Mouse (Mus musculus) liver, embryonic 12.5 days (tissue): Measurements from ENCODE around the gene Serpinh1. TPM values are rescaled to one million over a fixed set of nuclear protein-coding genes. Genes with fewer than 3 reads are reported as not detected.

ENCODE experiments used
- polyA plus RNA-seq: library from polyadenylated mRNA; unstranded; fragments of >200 nt; fragmentation: Nextera tagmentation; extraction: Ambion mirVana; gene quantifications from 2 replicates; pipeline ENCODE4 v1.2.1, GENCODE M21; 2016

The Serpinh1 gene
- polyA plus RNA-seq, 1 experiment from 2014 or later, result 249 TPM

Other genes starting within 250 kb of the Serpinh1 start
- gene Uvrag, start 212.1 kb downstream of the Serpinh1 start, polyA plus RNA-seq, result 13.5 and 15.1 TPM in 2 replicates
- 57.5 and 59.3 TPM in 2 replicates for gene Dgat2, start 170.5 kb downstream of the Serpinh1 start, polyA plus RNA-seq
- 28.8 and 33.9 TPM in 2 replicates for gene Mogat2, start 114.6 kb downstream of the Serpinh1 start, polyA plus RNA-seq
- gene Map6, start 85.8 kb downstream of the Serpinh1 start, polyA plus RNA-seq, result 0.13 and 0.25 TPM in 2 replicates
- gene Gdpd5, start 28.2 kb upstream of the Serpinh1 start, polyA plus RNA-seq, result 2.6 and 3.1 TPM in 2 replicates
- gene Klhl35, start 112.8 kb upstream of the Serpinh1 start, polyA plus RNA-seq, result 0.14 and 0.32 TPM in 2 replicates
- gene Rps3, start 130.5 kb upstream of the Serpinh1 start, polyA plus RNA-seq, result 688 TPM in 2 replicates
- gene Arrb1, start 182.2 kb upstream of the Serpinh1 start, polyA plus RNA-seq, result 134 and 136 TPM in 2 replicates